Mouse (Mus musculus): ENCODE data around the gene Mex3a. TPM values are rescaled to one million over a fixed set of nuclear protein-coding genes. Genes with fewer than 3 reads are reported as not detected.
A peak's percentile ranks its signal among the peaks of the same experiment; 100 is the strongest.

The Mex3a gene
- total and polyA plus RNA-seq, 3 experiments, result 1.1 to 4.9 (median 2.5) TPM

DNA sequence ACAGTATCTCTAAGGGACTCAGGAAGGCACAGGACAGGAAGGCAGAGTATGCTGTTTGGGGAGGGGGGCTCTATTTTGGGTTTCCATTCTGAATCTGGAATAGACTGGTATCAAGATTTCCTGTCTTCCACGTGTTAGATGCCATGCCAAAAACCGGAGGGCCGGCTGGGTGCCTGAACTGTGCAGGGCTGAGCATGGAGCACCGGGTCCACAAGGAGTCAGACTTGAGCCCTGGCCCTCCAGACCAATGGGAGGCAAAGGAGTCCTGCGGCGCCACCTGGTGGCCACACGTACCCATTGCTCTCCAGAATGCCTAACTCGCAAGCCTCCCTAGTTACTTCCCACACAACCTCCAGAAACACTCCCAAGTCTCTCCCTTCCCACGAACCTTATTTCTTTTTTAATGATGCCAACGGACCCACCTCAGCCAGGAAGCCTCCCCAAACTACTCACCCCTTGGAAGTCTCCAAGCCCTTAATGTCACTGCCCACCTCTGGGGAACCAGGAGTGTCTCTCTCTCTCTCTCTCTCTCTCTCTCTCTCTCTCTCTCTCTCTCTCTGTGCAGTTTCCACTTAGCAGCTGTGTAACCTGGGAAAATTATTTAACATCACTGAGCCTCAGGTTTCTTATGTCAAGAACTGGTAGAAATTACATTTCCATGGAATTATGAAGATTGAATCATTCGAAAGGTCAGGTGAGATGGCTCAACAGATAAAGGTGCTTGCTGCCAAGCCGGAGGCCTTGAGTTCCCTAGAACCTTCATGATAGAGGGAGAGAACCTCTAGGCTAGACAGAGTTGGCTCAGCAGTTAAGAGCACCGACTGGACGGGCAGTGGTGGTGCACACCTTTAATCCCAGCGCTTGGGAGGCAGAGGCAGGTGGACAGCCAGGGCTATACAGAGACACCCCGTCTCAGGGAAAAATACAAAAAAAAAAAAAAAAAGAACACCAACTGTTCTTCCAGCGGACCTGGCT, 5.8 kb upstream of the Mex3a start:
- in situ Hi-C loops (cut with MboI; ENCODE audit: low pct_ligation_motif_present, low pct_unique_long_range_greater_than_20kb, low sequenced_read_pairs) (no loop called here), dilution Hi-C loops (cut with MboI; ENCODE audit: extremely low pct_ligation_motif_present, extremely low pct_unique_long_range_greater_than_20kb, low sequenced_read_pairs) (no loop called here)
- no peaks in the 10 kb centered on the region for H3K27me3 ChIP-seq (replicated peaks)
- peaks cover 9 to 41% of the 10 kb centered on the region in 2 experiments for H3K36me3 ChIP-seq (replicated peaks in 1 of 2; ENCODE audit: control insufficient read depth in 1 of 2, insufficient read depth in 1 of 2, low read length in 1 of 2)
- no peak overlapping the region for H3K27ac ChIP-seq (ENCODE audit: insufficient read depth, low read depth)
- H3K9ac ChIP-seq (ENCODE audit: insufficient read depth, low read depth), result no peak overlapping the region
- no peak overlapping the region for H3K4me3 ChIP-seq (replicated peaks in 1 of 3; ENCODE audit: low read depth in 2 of 3, low read length in 2 of 3, poor library complexity in 1 of 3)
- TF ChIP-seq ETS1 (conservative IDR thresholded peaks at IDR 0.05; ENCODE audit: low read depth, low read length) (no peak), MXI1 (IDR thresholded peaks at IDR 0.05; ENCODE audit: low read depth, low read length) (peak; percentile 78; the same call in 1 of the 2 replicates), MAX (IDR thresholded peaks at IDR 0.05; ENCODE audit: low read length) (peak; percentile 77), ZC3H11A (IDR thresholded peaks at IDR 0.05; ENCODE audit: low read depth, low read length) (peak; percentile 90), SIN3A (IDR thresholded peaks at IDR 0.05; ENCODE audit: low read length) (0 out of 2 replicates have a peak, but pooled peaks have one; percentile 67), NELFE (IDR thresholded peaks at IDR 0.05; ENCODE audit: low read depth, low read length) (peak; percentile 82; the same call in 1 of the 2 replicates), JUN (IDR thresholded peaks at IDR 0.05; ENCODE audit: insufficient read depth, low read depth, low read length) (no peak), RAD21 (IDR thresholded peaks at IDR 0.05; ENCODE audit: low read depth, low read length) (peak; percentile 92), IRF4 (IDR thresholded peaks at IDR 0.05; ENCODE audit: low read depth, low read length) (0 out of 2 replicates have a peak, but pooled peaks have one; percentile 39), CHD2 (IDR thresholded peaks at IDR 0.05; ENCODE audit: low read length) (no peak), USF1 (IDR thresholded peaks at IDR 0.05; ENCODE audit: low read depth, low read length) (no peak), TCF12 (IDR thresholded peaks at IDR 0.05; ENCODE audit: low read depth, low read length) (peak; percentile 54; the same call in 1 of the 2 replicates), SMC3 (IDR thresholded peaks at IDR 0.05; ENCODE audit: low read depth, low read length) (peak; percentile 98), EP300 (IDR thresholded peaks at IDR 0.05; ENCODE audit: low read length) (no peak), UBTF (IDR thresholded peaks at IDR 0.05; ENCODE audit: low read depth, low read length) (no peak), NRF1 (IDR thresholded peaks at IDR 0.05; ENCODE audit: low read depth, low read length) (peak; percentile 41; the same call in 1 of the 2 replicates), HCFC1 (IDR thresholded peaks at IDR 0.05; ENCODE audit: low read depth, low read length) (peak; percentile 49; the same call in 1 of the 2 replicates), MAZ (IDR thresholded peaks at IDR 0.05; ENCODE audit: low read depth, low read length) (no peak), ELF1 (IDR thresholded peaks at IDR 0.05; ENCODE audit: low read depth, low read length) (peak; percentile 29; the same call in 1 of the 2 replicates), MYC (IDR thresholded peaks at IDR 0.05; ENCODE audit: low read depth, low read length) (peak; percentile 67; the same call in 1 of the 2 replicates), CTCF (conservative IDR thresholded peaks at IDR 0.05 in 1 of 2, IDR thresholded peaks at IDR 0.05 in 1 of 2; ENCODE audit: low read depth in 2 of 2, low read length in 2 of 2) (peak; percentile 77 to 99), ZNF384 (IDR thresholded peaks at IDR 0.05; ENCODE audit: low read depth, low read length) (no peak), POLR2A (IDR thresholded peaks at IDR 0.05; ENCODE audit: low read depth, low read length) (0 out of 2 replicates have a peak, but pooled peaks have one; percentile 29)
- DNase-seq (ENCODE audit: extremely low read depth), result peak; percentile 91
- H3K79me2 ChIP-seq (replicated peaks; ENCODE audit: control insufficient read depth, extremely low read depth, insufficient read depth, poor library complexity, severe bottlenecking), result no peaks in the 10 kb centered on the region
- H3K4me1 ChIP-seq (ENCODE audit: control insufficient read depth in 1 of 2, insufficient read depth in 2 of 2), result peaks cover 22 to 44% of the 10 kb centered on the region in 2 experiments
- H3K4me2 ChIP-seq (ENCODE audit: insufficient read depth, low read depth, poor library complexity, severe bottlenecking), result no peak overlapping the region
- no peaks in the 10 kb centered on the region for H3K9me3 ChIP-seq (replicated peaks; ENCODE audit: low read length)

Measured in CH12.LX (cell line).